Mouse (Mus musculus): ENCODE measurements around the gene Styx. TPM values are rescaled to one million over a fixed set of nuclear protein-coding genes. Genes with fewer than 3 reads are reported as not detected.

Styx gene
- 79.4 and 81.0 TPM in 2 replicates for polyA plus RNA-seq (2015; fragmentation: Nextera tagmentation; extraction: Ambion mirVana)

GRCm38 (mm10) chr14:45350931-45351859, at the start of gene Styx:
TSS of gene Styx (plus strand) at chr14:45351093.
- Histone ChIP-seq H3K4me1 (peaks cover 19% of the 10 kb centered on the region), H3K9ac (peak within 1 kb of the TSS; percentile 80), H3K4me2 (replicated peaks) (peak within 1 kb of the TSS; percentile 70), H3K9me3 (no peaks in the 10 kb centered on the region), H3K4me3 (peak within 1 kb of the TSS; percentile 81), H3K36me3 (peaks cover 20% of the 10 kb centered on the region), H3K27me3 (no peaks in the 10 kb centered on the region), H3K27ac (peak within 1 kb of the TSS; percentile 69; the same call in 1 of the 2 replicates)
- ATAC-seq (ENCODE audit: low FRiP score, low read depth), result peak; percentile 98
- WGBS, result 0% methylated on average over 72 of the region's 93 CpGs

GRCm38 (mm10) chr14:45303939-45304338, 47.0 kb upstream of the Styx start:
- H3K4me3 ChIP-seq, result no peak overlapping the region
- no peaks in the 10 kb centered on the region for H3K27me3 ChIP-seq
- H3K4me2 ChIP-seq (replicated peaks), result no peak overlapping the region
- no peaks in the 10 kb centered on the region for H3K9me3 ChIP-seq
- no peak overlapping the region for H3K27ac ChIP-seq
- 77% methylated on average over 4 of the region's 4 CpGs for WGBS
- H3K36me3 ChIP-seq, result peaks cover 31% of the 10 kb centered on the region
- no peak for ATAC-seq (ENCODE audit: low FRiP score, low read depth)
- no peak overlapping the region for H3K9ac ChIP-seq
- no peaks in the 10 kb centered on the region for H3K4me1 ChIP-seq

GRCm38 (mm10) chr14:45304389-45304788, 46.5 kb upstream of the Styx start:
- no peak overlapping the region for H3K9ac ChIP-seq

GRCm38 (mm10) chr14:45305852-45306251, 45.0 kb upstream of the Styx start:
- Histone ChIP-seq H3K9me3 (no peaks in the 10 kb centered on the region), H3K36me3 (peaks cover 22% of the 10 kb centered on the region), H3K4me3 (no peak overlapping the region), H3K27ac (no peak overlapping the region), H3K4me2 (replicated peaks) (no peak overlapping the region), H3K27me3 (no peaks in the 10 kb centered on the region), H3K4me1 (no peaks in the 10 kb centered on the region), H3K9ac (no peak overlapping the region)
- WGBS, result 92% methylated on average over 5 of the region's 5 CpGs
- no peak for ATAC-seq (ENCODE audit: low FRiP score, low read depth)

More at GRCm38 (mm10) chr14:45304389-45304788, 46.5 kb upstream of the Styx start:
- Histone ChIP-seq H3K4me2 (replicated peaks) (no peak overlapping the region), H3K9me3 (no peaks in the 10 kb centered on the region), H3K36me3 (peaks cover 27% of the 10 kb centered on the region), H3K4me1 (no peaks in the 10 kb centered on the region), H3K4me3 (no peak overlapping the region), H3K27me3 (no peaks in the 10 kb centered on the region), H3K27ac (no peak overlapping the region)
- 78% methylated on average over 4 of the region's 4 CpGs for WGBS
- no peak for ATAC-seq (ENCODE audit: low FRiP score, low read depth)

- peaks cover 10% of the 10 kb centered on the region for H3K36me3 ChIP-seq
- no peak overlapping the region for H3K4me2 ChIP-seq (replicated peaks)
- no peak for ATAC-seq (ENCODE audit: low FRiP score, low read depth)
- no peak overlapping the region for H3K9ac ChIP-seq
- no peaks in the 10 kb centered on the region for H3K27me3 ChIP-seq
- H3K9me3 ChIP-seq, result no peaks in the 10 kb centered on the region
- WGBS, result 90% methylated on average over 8 of the region's 8 CpGs
- no peaks in the 10 kb centered on the region for H3K4me1 ChIP-seq
- H3K4me3 ChIP-seq, result no peak overlapping the region
- no peak overlapping the region for H3K27ac ChIP-seq
Measured at GRCm38 (mm10) chr14:45307630-45308328, 43.1 kb upstream of the Styx start.

- 91% methylated on average over 13 of the region's 13 CpGs for WGBS
- H3K27me3 ChIP-seq, result no peaks in the 10 kb centered on the region
- no peak overlapping the region for H3K4me3 ChIP-seq
- no peak overlapping the region for H3K4me2 ChIP-seq (replicated peaks)
- peaks cover 6% of the 10 kb centered on the region for H3K36me3 ChIP-seq
- no peak overlapping the region for H3K27ac ChIP-seq
- no peak overlapping the region for H3K9ac ChIP-seq
- H3K9me3 ChIP-seq, result no peaks in the 10 kb centered on the region
- no peak for ATAC-seq (ENCODE audit: low FRiP score, low read depth)
- H3K4me1 ChIP-seq, result no peaks in the 10 kb centered on the region; the same call in 1 of the 2 replicates
Measured at GRCm38 (mm10) chr14:45309646-45310045, 41.2 kb upstream of the Styx start.

GRCm38 (mm10) chr14:45310101-45310500, 40.8 kb upstream of the Styx start:
- H3K4me1 ChIP-seq, result no peaks in the 10 kb centered on the region; the same call in 1 of the 2 replicates
- H3K27me3 ChIP-seq, result no peaks in the 10 kb centered on the region
- H3K9ac ChIP-seq, result no peak overlapping the region
- H3K9me3 ChIP-seq, result no peaks in the 10 kb centered on the region
- no peak overlapping the region for H3K27ac ChIP-seq
- H3K36me3 ChIP-seq, result peaks cover 3% of the 10 kb centered on the region
- 91% methylated on average over 14 of the region's 14 CpGs for WGBS
- no peak overlapping the region for H3K4me2 ChIP-seq (replicated peaks)
- no peak overlapping the region for H3K4me3 ChIP-seq
- ATAC-seq (ENCODE audit: low FRiP score, low read depth), result no peak

GRCm38 (mm10) chr14:45316927-45317326, 34.0 kb upstream of the Styx start:
- Histone ChIP-seq H3K4me2 (replicated peaks) (peak overlapping the region; percentile 79), H3K4me1 (peaks cover 12% of the 10 kb centered on the region), H3K4me3 (peak overlapping the region; percentile 84), H3K27ac (no peak overlapping the region), H3K27me3 (no peaks in the 10 kb centered on the region), H3K9me3 (no peaks in the 10 kb centered on the region), H3K36me3 (no peaks in the 10 kb centered on the region), H3K9ac (peak overlapping the region; percentile 90; the same call in 1 of the 2 replicates)
- no peak for ATAC-seq (ENCODE audit: low FRiP score, low read depth)
- 78% methylated on average over 5 of the region's 5 CpGs for whole genome bisulfite sequencing

- Histone ChIP-seq H3K27me3 (no peaks in the 10 kb centered on the region), H3K9ac (peak overlapping the region; percentile 90), H3K9me3 (no peaks in the 10 kb centered on the region), H3K4me3 (peak overlapping the region; percentile 84), H3K4me1 (peaks cover 12% of the 10 kb centered on the region), H3K4me2 (replicated peaks) (peak overlapping the region; percentile 79), H3K27ac (peak overlapping the region; percentile 86), H3K36me3 (no peaks in the 10 kb centered on the region)
- under 1% methylated on average over 37 of the region's 38 CpGs for WGBS
- ATAC-seq (ENCODE audit: low FRiP score, low read depth), result no peak
Measured at GRCm38 (mm10) chr14:45317921-45318411, 32.9 kb upstream of the Styx start.

- 2% methylated on average over 48 of the region's 74 CpGs for whole genome bisulfite sequencing
- H3K36me3 ChIP-seq, result no peaks in the 10 kb centered on the region
- H3K4me1 ChIP-seq, result peaks cover 12% of the 10 kb centered on the region
- H3K4me3 ChIP-seq, result peak within 1 kb of the TSS; percentile 84
- no peaks in the 10 kb centered on the region for H3K27me3 ChIP-seq
- ATAC-seq (ENCODE audit: low FRiP score, low read depth), result peak; percentile 97
- peak within 1 kb of the TSS; percentile 90 for H3K9ac ChIP-seq
- H3K4me2 ChIP-seq (replicated peaks), result peak within 1 kb of the TSS; percentile 79
- H3K27ac ChIP-seq, result peak within 1 kb of the TSS; percentile 86
- H3K9me3 ChIP-seq, result no peaks in the 10 kb centered on the region
Measured at GRCm38 (mm10) chr14:45318426-45319236, 32.3 kb upstream of the Styx start, which contains the start of gene Ero1l. TSS of gene Ero1l (minus strand) at chr14:45318771.

GRCm38 (mm10) chr14:45319237-45319610, 31.7 kb upstream of the Styx start:
- H3K27me3 ChIP-seq, result no peaks in the 10 kb centered on the region
- WGBS, result 69% methylated on average over 3 of the region's 3 CpGs
- no peak overlapping the region for H3K9ac ChIP-seq
- H3K9me3 ChIP-seq, result no peaks in the 10 kb centered on the region
- H3K4me1 ChIP-seq, result peaks cover 12% of the 10 kb centered on the region
- no peak for ATAC-seq (ENCODE audit: low FRiP score, low read depth)
- H3K27ac ChIP-seq, result no peak overlapping the region
- H3K4me3 ChIP-seq, result no peak overlapping the region
- H3K36me3 ChIP-seq, result no peaks in the 10 kb centered on the region
- H3K4me2 ChIP-seq (replicated peaks), result peak overlapping the region; percentile 79; the same call in 1 of the 2 replicates

Data from limb, embryonic 13.5 days (tissue).